Mouse (Mus musculus): Measurements from ENCODE around the gene Cerk. TPM values are rescaled to one million over a fixed set of nuclear protein-coding genes. Genes with fewer than 3 reads are reported as not detected.
"Not testable (repeated sequence)": the region's sequence is repeated elsewhere in the genome, so short reads cannot be mapped to it uniquely, and the experiment has no call there.

Cerk gene
- polyA plus RNA-seq, 1 experiment from 2014 or later: 27.0 TPM

GRCm38 (mm10) chr15:86097871-86098270 lies 88.1 kb downstream of the Cerk start:
- H3K4me2 ChIP-seq (ENCODE audit: low read depth, low read length): no peak overlapping the region
- no peak overlapping the region for H3K4me3 ChIP-seq (ENCODE audit: low read depth, low read length)
- no peaks in the 10 kb centered on the region for H3K27me3 ChIP-seq (ENCODE audit: control insufficient read depth, insufficient read depth, low read length)
- H3K9ac ChIP-seq (replicated peaks; ENCODE audit: low read depth, low read length): no peak overlapping the region
- WGBS: 61% methylated on average over 2 of the region's 2 CpGs
- no peaks in the 10 kb centered on the region for H3K36me3 ChIP-seq (ENCODE audit: control insufficient read depth, insufficient read depth, low read length)
- H3K27ac ChIP-seq (ENCODE audit: low read depth, low read length): no peak overlapping the region
- no peaks in the 10 kb centered on the region for H3K4me1 ChIP-seq (ENCODE audit: control insufficient read depth, insufficient read depth, low read length)
- H3K9me3 ChIP-seq (ENCODE audit: control insufficient read depth, low read length): no peaks in the 10 kb centered on the region
- no peak for ATAC-seq (ENCODE audit: low read depth)

DNA sequence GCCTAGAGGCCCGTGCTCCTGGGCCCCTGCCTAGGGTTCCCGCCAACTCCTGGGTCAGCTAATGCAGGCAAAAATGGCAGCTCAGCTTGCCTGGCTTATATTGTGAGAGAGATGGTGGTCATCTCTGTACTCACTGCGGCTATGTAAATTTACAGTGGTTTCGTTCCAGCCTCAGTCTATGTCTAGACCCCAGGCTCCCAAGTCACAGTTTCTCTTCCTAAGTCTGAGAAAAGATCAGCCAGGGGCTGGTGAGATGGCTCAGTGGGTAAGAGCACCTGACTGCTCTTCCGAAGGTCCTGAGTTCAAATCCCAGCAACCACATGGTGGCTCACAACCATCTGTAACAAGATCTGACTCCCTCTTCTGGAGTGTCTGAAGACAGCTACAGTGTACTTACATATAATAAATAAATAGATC lies 89.3 kb downstream of the Cerk start:
- not testable (repeated sequence) for ATAC-seq (ENCODE audit: low read depth); H3K27ac ChIP-seq (ENCODE audit: low read depth, low read length); H3K4me1 ChIP-seq (ENCODE audit: control insufficient read depth, insufficient read depth, low read length); H3K9me3 ChIP-seq (ENCODE audit: control insufficient read depth, low read length); H3K4me2 ChIP-seq (ENCODE audit: low read depth, low read length); H3K27me3 ChIP-seq (ENCODE audit: control insufficient read depth, insufficient read depth, low read length); H3K36me3 ChIP-seq (ENCODE audit: control insufficient read depth, insufficient read depth, low read length); H3K4me3 ChIP-seq (ENCODE audit: low read depth, low read length); H3K9ac ChIP-seq (replicated peaks; ENCODE audit: low read depth, low read length)
- WGBS: 98% methylated on average over 5 of the region's 5 CpGs

DNA sequence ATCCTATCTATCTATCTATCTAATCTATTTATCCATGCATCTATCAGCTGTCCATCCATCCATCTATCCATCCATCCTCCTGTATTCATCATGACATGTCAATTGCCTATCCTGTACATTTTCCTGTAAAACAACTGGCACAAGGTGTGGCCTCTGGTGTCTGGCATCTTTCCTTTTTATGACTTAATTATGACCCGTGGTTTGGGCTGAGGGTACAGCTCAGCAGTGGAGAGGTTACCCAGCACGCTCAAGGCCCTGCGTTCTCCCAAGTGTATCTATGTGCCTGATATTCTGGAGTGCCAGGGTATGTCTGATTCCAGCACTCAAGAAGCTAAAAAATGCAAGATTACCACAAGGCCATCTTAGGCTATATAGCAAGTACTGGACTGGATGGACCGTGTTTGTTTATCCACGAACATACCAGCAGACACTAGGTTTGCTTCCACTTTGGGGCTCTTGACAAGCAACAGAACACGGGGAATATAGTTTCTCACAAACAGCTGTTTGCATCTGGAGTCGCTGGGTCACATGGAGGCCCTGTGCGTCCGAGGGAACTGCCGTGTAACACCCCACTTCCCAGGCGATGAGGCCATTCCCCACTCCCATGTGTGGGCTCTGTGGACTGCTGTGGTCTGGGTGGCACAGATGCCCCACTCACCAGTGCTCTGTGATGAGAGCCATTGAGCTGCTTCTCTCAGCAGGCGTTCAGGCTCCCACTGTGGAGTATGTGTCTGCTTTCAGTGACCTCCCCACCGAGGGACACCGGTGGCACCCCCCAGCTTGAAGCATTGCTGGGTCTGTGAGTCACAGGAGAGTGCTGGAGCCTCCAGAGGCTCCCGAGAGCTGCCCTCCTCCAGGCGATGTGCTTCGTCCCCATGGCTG lies 90.0 kb downstream of the Cerk start:
- Histone ChIP-seq H3K9me3 (ENCODE audit: control insufficient read depth, low read length) (no peaks in the 10 kb centered on the region), H3K4me3 (ENCODE audit: low read depth, low read length) (no peak overlapping the region), H3K4me1 (ENCODE audit: control insufficient read depth, insufficient read depth, low read length) (peaks cover under 1% of the 10 kb centered on the region; the same call in 1 of the 2 replicates), H3K27ac (ENCODE audit: low read depth, low read length) (no peak overlapping the region), H3K4me2 (ENCODE audit: low read depth, low read length) (no peak overlapping the region), H3K9ac (replicated peaks; ENCODE audit: low read depth, low read length) (no peak overlapping the region), H3K36me3 (ENCODE audit: control insufficient read depth, insufficient read depth, low read length) (no peaks in the 10 kb centered on the region; the same call in 1 of the 2 replicates), H3K27me3 (ENCODE audit: control insufficient read depth, insufficient read depth, low read length) (no peaks in the 10 kb centered on the region)
- 91% methylated on average over 17 of the region's 17 CpGs for WGBS
- no peak for ATAC-seq (ENCODE audit: low read depth)

DNA sequence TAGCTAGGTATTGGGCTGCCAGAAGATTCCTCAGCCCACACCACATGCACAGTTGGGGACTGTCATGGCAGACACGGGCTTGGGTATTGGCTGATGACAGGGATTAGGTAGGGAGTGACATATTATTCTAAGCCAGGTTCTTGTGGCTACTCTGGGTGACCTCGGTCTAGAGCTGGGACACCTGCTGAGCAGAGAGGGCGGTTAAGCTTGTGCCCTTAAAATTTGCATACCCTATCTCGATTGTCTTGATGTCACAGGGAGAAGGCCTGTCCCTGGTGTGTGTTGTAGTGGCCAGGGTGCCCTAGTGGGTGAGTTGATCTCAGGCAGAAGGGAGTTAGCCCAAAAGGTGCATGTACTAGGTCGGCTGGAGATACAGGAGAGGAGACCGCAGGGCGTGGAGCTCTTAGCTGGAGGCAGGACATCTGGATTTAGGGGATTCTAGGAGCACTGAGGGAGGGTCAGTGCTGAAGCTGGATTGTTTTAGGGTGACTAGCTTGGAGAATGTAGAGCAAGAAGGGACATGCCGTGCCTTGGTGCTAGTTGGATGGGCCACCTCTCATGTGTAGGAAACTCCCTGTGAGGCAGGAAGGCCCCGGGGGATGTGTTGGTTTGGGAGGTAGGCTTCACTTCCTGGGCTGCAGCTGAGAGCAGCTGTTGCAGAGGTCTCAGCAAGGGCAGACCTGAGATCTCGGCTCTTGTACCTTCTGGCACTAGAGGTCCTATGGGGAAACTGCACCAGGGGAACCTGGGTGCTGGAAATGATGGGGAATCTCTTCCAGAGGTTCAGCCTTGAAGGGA lies 91.4 kb downstream of the Cerk start:
- Histone ChIP-seq H3K4me3 (ENCODE audit: low read depth, low read length) (no peak overlapping the region), H3K9ac (replicated peaks; ENCODE audit: low read depth, low read length) (no peak overlapping the region), H3K36me3 (ENCODE audit: control insufficient read depth, insufficient read depth, low read length) (no peaks in the 10 kb centered on the region; the same call in 1 of the 2 replicates), H3K4me2 (ENCODE audit: low read depth, low read length) (no peak overlapping the region), H3K4me1 (ENCODE audit: control insufficient read depth, insufficient read depth, low read length) (peaks cover 15% of the 10 kb centered on the region), H3K9me3 (ENCODE audit: control insufficient read depth, low read length) (no peaks in the 10 kb centered on the region), H3K27ac (ENCODE audit: low read depth, low read length) (no peak overlapping the region), H3K27me3 (ENCODE audit: control insufficient read depth, insufficient read depth, low read length) (no peaks in the 10 kb centered on the region)
- no peak for ATAC-seq (ENCODE audit: low read depth)
- 84% methylated on average over 10 of the region's 10 CpGs for WGBS

- Histone ChIP-seq H3K4me1 (ENCODE audit: control insufficient read depth, insufficient read depth, low read length) (peaks cover 21% of the 10 kb centered on the region), H3K27me3 (ENCODE audit: control insufficient read depth, insufficient read depth, low read length) (no peaks in the 10 kb centered on the region), H3K36me3 (ENCODE audit: control insufficient read depth, insufficient read depth, low read length) (no peaks in the 10 kb centered on the region; the same call in 1 of the 2 replicates), H3K9ac (replicated peaks; ENCODE audit: low read depth, low read length) (no peak overlapping the region), H3K4me2 (ENCODE audit: low read depth, low read length) (no peak overlapping the region), H3K4me3 (ENCODE audit: low read depth, low read length) (no peak overlapping the region), H3K9me3 (ENCODE audit: control insufficient read depth, low read length) (no peaks in the 10 kb centered on the region), H3K27ac (ENCODE audit: low read depth, low read length) (no peak overlapping the region)
- no peak for ATAC-seq (ENCODE audit: low read depth)
- WGBS: 95% methylated on average over 1 of the region's 1 CpGs
Measured at GRCm38 (mm10) chr15:86093236-86093635, 92.7 kb downstream of the Cerk start.

GRCm38 (mm10) chr15:86091998-86092670 lies 93.8 kb downstream of the Cerk start:
- 82% methylated on average over 12 of the region's 12 CpGs for WGBS
- no peaks in the 10 kb centered on the region for H3K9me3 ChIP-seq (ENCODE audit: control insufficient read depth, low read length)
- peaks cover 32% of the 10 kb centered on the region for H3K4me1 ChIP-seq (ENCODE audit: control insufficient read depth, insufficient read depth, low read length)
- H3K36me3 ChIP-seq (ENCODE audit: control insufficient read depth, insufficient read depth, low read length): no peaks in the 10 kb centered on the region; the same call in 1 of the 2 replicates
- no peak overlapping the region for H3K4me2 ChIP-seq (ENCODE audit: low read depth, low read length)
- no peak overlapping the region for H3K4me3 ChIP-seq (ENCODE audit: low read depth, low read length)
- H3K27me3 ChIP-seq (ENCODE audit: control insufficient read depth, insufficient read depth, low read length): no peaks in the 10 kb centered on the region
- no peak overlapping the region for H3K9ac ChIP-seq (replicated peaks; ENCODE audit: low read depth, low read length)
- H3K27ac ChIP-seq (ENCODE audit: low read depth, low read length): no peak overlapping the region
- no peak for ATAC-seq (ENCODE audit: low read depth)

GRCm38 (mm10) chr15:86091201-86091997 lies 94.5 kb downstream of the Cerk start:
- Histone ChIP-seq H3K9ac (replicated peaks; ENCODE audit: low read depth, low read length) (no peak overlapping the region), H3K36me3 (ENCODE audit: control insufficient read depth, insufficient read depth, low read length) (no peaks in the 10 kb centered on the region; the same call in 1 of the 2 replicates), H3K27me3 (ENCODE audit: control insufficient read depth, insufficient read depth, low read length) (no peaks in the 10 kb centered on the region), H3K4me3 (ENCODE audit: low read depth, low read length) (no peak overlapping the region), H3K27ac (ENCODE audit: low read depth, low read length) (no peak overlapping the region), H3K4me1 (ENCODE audit: control insufficient read depth, insufficient read depth, low read length) (peaks cover 38% of the 10 kb centered on the region), H3K4me2 (ENCODE audit: low read depth, low read length) (no peak overlapping the region), H3K9me3 (ENCODE audit: control insufficient read depth, low read length) (no peaks in the 10 kb centered on the region)
- no peak for ATAC-seq (ENCODE audit: low read depth)
- WGBS: 88% methylated on average over 23 of the region's 23 CpGs

- 73% methylated on average over 8 of the region's 8 CpGs for WGBS
- H3K4me3 ChIP-seq (ENCODE audit: low read depth, low read length): no peak overlapping the region
- ATAC-seq (ENCODE audit: low read depth): no peak
- H3K9me3 ChIP-seq (ENCODE audit: control insufficient read depth, low read length): no peaks in the 10 kb centered on the region
- H3K4me2 ChIP-seq (ENCODE audit: low read depth, low read length): no peak overlapping the region
- no peaks in the 10 kb centered on the region; the same call in 1 of the 2 replicates for H3K36me3 ChIP-seq (ENCODE audit: control insufficient read depth, insufficient read depth, low read length)
- peaks cover 46% of the 10 kb centered on the region for H3K4me1 ChIP-seq (ENCODE audit: control insufficient read depth, insufficient read depth, low read length)
- H3K27me3 ChIP-seq (ENCODE audit: control insufficient read depth, insufficient read depth, low read length): no peaks in the 10 kb centered on the region
- peak overlapping the region; percentile 64 for H3K27ac ChIP-seq (ENCODE audit: low read depth, low read length)
- no peak overlapping the region for H3K9ac ChIP-seq (replicated peaks; ENCODE audit: low read depth, low read length)
Measured at GRCm38 (mm10) chr15:86090578-86090977, 95.4 kb downstream of the Cerk start.

All from neural tube, embryonic 14.5 days (tissue).